Mouse (Mus musculus) left cerebral cortex, postnatal 36 days (tissue): ENCODE measurements around the gene Fabp2. TPM values are rescaled to one million over a fixed set of nuclear protein-coding genes. Genes with fewer than 3 reads are reported as not detected.
"Not testable (repeated sequence)": the region's sequence is repeated elsewhere in the genome, so short reads cannot be mapped to it uniquely, and the experiment has no call there.

Source experiments
- DNase-seq, 2 experiments: peaks; one replicate each; pipeline ENCODE4 v3.0.0; 2021 to 2022; ENCODE audit warnings: low spot score in 2 of 2, mixed read lengths in 1 of 2
- intact Hi-C: fragments of 180-260 bp; cut with DNase I; formaldehyde crosslinking; loops from one replicate; pipeline ENCODE4 v1.15.1; 2025
- total RNA-seq, 2 experiments: library from RNA; stranded (reverse); gene quantifications; 2 replicates each; pipeline ENCODE4 v1.2.3; 2021

Gene Fabp2
- total RNA-seq, 2 experiments from 2014 or later: not detected

- no peak for DNase-seq
- intact Hi-C loops: no loop called here
Observed at GRCm38 (mm10) chr3:122918672-122919071, 23.8 kb downstream of the Fabp2 start.

DNA sequence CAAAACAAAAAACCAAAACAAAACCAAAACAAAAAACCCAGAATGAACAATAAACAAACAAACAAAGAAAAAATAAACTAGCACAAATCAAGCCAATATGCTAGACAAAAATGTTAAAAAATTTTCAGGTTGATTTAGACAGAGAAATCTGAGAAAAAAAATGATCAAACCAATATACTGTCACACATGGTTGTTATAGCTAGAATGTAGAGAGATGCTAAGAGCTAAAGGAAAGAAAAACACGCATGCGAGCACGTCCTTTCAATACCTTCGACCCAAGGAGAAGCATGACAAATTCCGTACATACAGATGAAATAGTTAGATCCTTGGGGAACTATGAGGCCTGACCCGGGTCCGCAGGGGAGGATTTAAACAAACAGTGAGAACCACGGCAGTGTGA, 24.4 kb downstream of the Fabp2 start, which contains the start of gene Gm10959:
TSS of gene Gm10959 (minus strand) at position 101 of the 400 bp plus-strand sequence.
- intact Hi-C loops: no loop called here
- DNase-seq: no peak

- intact Hi-C loops: loop anchor here (5.0 kb wide), 1 partner anchor 61 kb away; the partner anchor contains the start of gene Usp53
- DNase-seq: no peak
Observed at GRCm38 (mm10) chr3:122920572-122921435, 25.9 kb downstream of the Fabp2 start.

GRCm38 (mm10) chr3:122921676-122922527, 27.0 kb downstream of the Fabp2 start:
- intact Hi-C loops: loop anchor here (5.0 kb wide), 1 partner anchor 60 kb away; the partner anchor contains the start of gene Usp53
- DNase-seq: no peak

- intact Hi-C loops: loop anchor here (5.0 kb wide), 1 partner anchor 59 kb away; the partner anchor contains the start of gene Usp53
- DNase-seq: no peak
Observed at GRCm38 (mm10) chr3:122923147-122923546, 28.3 kb downstream of the Fabp2 start.

DNA sequence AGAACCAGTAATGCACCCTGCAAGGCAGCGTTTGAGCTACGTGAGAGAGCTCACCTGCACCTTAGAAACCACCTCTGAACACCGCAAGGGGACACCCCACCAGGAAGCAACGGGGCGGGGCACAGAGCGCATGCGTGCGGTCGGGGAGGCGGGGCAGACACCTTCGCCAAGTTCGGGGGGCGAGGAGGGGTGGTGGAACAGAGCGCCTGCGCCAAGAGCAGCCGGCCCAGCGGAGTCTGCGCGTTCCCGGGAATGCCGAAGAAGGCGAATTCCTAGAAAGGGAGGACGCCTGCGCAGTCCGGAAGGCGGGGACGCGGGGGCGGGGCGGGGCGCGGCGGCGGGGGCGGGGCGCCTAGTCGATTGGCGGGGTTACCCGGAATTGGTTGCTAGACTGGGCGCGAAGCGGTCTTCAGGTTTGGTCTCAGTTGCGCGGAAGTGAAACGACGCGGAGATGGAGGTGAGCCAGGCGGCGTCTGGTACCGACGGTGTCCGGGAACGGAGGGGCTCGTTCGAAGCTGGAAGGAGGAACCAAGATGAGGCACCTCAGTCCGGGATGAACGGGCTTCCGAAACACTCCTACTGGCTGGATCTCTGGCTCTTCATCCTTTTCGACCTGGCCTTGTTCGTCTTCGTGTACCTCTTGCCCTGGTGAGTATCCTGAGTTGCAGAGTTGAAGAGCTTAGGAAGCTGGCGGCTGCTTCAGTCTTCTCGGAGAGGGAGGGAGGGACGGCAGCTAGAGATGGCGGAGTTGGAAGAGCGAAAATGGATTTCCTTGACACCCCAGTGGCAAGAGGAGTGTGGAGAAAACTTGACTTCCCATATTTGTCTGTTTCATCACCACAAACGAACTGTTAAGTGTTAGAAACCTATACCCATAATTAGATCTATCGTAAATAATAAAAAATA, 29.4 kb downstream of the Fabp2 start, which contains the start of gene 1810037I17Rik:
TSS of gene 1810037I17Rik (plus strand) at position 195 of the 906 bp plus-strand sequence.
- peak; percentile 96 to 97 for DNase-seq
- intact Hi-C loops: loop anchor here (5.0 kb wide), 1 partner anchor 58 kb away; the partner anchor contains the start of gene Usp53

DNA sequence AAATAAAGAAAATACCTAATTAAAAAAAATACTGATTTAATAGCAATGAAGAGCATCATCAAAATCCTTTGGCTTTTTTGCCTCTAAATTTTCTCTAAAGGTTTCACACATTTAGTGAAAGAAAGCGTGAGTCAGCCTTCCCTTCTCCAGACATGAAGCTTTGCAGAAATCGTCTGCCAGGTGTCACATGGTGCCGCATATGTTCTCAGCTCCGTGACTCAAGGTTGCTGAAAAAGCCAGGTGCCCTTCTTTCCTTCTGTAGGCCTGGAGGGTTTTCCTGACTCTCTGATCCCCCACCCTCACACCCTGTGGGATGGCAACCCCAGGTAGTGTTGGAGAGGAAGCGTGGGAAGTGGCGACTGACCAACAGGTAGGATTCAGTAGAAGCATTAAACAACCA, 34.9 kb downstream of the Fabp2 start:
- intact Hi-C loops: no loop called here
- DNase-seq: peak; percentile 47 to 60

DNA sequence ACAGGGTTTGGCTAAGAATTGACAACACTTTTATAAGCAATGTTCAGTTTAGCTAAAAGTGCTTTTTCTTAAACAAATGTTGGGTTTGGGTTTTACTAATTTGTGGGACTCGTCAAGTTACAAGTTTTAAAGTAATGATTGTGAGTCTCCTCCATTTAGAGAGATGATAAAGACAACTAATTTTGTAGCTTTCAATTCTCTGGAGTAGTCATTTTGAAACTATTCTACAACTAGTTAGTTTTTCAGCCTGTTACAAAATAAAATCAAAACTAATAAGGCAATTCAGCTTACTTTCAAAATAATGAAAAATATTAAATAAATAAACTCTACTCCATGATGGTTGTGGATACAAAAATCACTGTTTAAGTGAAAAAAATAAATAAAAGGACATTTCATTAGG, 37.6 kb downstream of the Fabp2 start:
- no peak for DNase-seq
- intact Hi-C loops: no loop called here

DNA sequence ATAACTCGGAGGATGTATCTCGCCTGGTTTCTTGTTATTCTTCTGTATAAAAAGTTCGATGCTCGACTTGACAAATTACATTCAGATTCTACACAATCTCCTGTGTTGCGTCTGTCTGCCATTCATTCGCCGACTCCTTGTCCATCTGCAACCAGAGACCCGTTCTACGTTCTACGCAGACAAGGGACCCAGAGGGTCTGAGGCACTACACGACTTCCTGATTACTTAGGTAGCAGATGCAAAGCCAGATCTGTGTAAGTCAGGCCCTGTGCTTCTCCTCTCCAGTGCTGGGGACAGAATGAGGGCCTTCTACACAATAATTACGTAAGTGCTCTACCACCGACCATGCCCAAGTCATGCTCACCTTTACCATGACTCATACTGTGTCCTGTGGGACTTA, 42.3 kb downstream of the Fabp2 start:
- DNase-seq, intact Hi-C loops: not testable (repeated sequence)

DNA sequence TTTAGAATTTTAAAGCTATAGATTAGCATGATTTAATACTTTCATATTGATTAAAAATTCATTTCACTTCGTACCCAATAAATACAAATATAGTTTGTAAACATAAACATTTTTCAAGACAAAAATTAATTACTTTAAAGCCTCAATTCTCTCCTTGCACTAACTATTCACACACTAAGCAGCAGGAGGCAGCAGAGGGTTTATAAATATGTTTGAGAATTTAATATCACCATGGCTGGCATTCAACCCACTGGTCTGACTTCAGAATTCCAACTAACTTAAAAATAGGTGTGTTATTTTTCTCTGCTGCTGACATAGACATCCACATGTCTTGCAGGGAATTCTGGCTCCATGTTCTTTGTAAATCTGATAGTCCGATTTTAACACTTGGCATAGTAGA, 44.3 kb downstream of the Fabp2 start:
- intact Hi-C loops: loop anchor here (1.0 to 2.0 kb wide), 2 partner anchors 164 to 220 kb away; no protein-coding TSS in a partner anchor
- DNase-seq: no peak

DNA sequence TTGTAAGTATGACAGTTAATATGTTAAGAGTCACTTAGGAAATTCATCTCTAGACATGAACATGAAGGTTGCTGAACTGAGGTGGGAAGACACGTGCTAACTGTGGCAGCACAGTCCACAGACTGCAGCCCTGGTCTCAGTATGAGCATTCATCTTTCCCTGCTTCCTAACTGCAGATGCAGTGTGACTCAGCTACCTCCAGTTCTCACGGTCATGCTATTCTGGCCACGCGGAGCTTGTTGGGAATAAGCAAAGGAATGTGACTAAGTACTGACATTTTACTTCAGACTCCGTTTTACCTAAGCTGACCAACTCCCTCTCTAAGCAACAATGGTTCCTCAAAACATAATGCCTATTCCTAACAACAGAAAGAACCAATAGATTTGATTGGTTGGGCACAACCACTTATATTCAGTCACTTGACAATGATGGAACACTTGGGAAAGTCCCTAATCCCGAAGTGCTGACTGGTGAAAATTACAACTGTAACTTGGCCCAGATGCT, 48.6 kb downstream of the Fabp2 start:
- intact Hi-C loops: no loop called here
- DNase-seq: no peak

Other genes starting within 250 kb of the Fabp2 start
- gene Pde5a, start 166.1 kb upstream of the Fabp2 start, total RNA-seq: 10 to 100 TPM in 1 of 2 experiments, 1 to 10 TPM in 1; 10.0 to 17.3 TPM
- not detected for gene Gm10959, start 24.3 kb downstream of the Fabp2 start, total RNA-seq
- gene 1810037I17Rik, start 29.1 kb downstream of the Fabp2 start, total RNA-seq: 10 to 100 TPM; 56.6 to 67.5 TPM
- gene Usp53, start 89.4 kb downstream of the Fabp2 start, total RNA-seq: 10 to 100 TPM; 21.7 to 32.7 TPM
- under 1 TPM; 0.27 to 0.68 TPM for gene Myoz2, start 139.9 kb downstream of the Fabp2 start, total RNA-seq